Mouse (Mus musculus) small intestine, adult 2 months (tissue): ENCODE data around the gene Tmem161b. TPM values are rescaled to one million over a fixed set of nuclear protein-coding genes. Genes with fewer than 3 reads are reported as not detected.

ENCODE experiments used
- H3K27ac ChIP-seq: fragments of 200-500 bp; 2 replicates; pipeline ENCODE4 v1.5.1; 2012; ENCODE audit warnings: low read depth, low read length, control low read depth, inconsistent platforms; ENCODE audit not compliant: insufficient read depth
- H3K27me3 ChIP-seq: fragments of 200-500 bp; 2 replicates; pipeline ENCODE4 v1.6.1; 2012; ENCODE audit warnings: mild to moderate bottlenecking, moderate library complexity, low read length, inconsistent platforms; ENCODE audit not compliant: control insufficient read depth, insufficient read depth
- H3K36me3 ChIP-seq: fragments of 200-500 bp; 2 replicates; pipeline ENCODE4 v1.6.1; 2012; ENCODE audit warnings: mild to moderate bottlenecking, low read length, control low read depth, inconsistent platforms; ENCODE audit not compliant: control insufficient read depth, insufficient read depth
- H3K4me1 ChIP-seq: fragments of 200-500 bp; 2 replicates; pipeline ENCODE4 v1.6.1; 2012; ENCODE audit warnings: low read length, inconsistent platforms, mixed read lengths; ENCODE audit not compliant: control insufficient read depth, insufficient read depth, insufficient read length
- H3K4me3 ChIP-seq: fragments of 200-500 bp; 2 replicates; pipeline ENCODE4 v1.5.1; 2012; ENCODE audit warnings: low read depth, mild to moderate bottlenecking, control low read depth, inconsistent platforms, low read length, moderate library complexity
- CTCF ChIP-seq: fragments of 200-500 bp; IDR thresholded peaks from 2 replicates; pipeline ENCODE4 v1.5.1; 2012; ENCODE audit warnings: low read depth, mild to moderate bottlenecking, control low read depth, inconsistent platforms, low read length, moderate library complexity, mixed read lengths; ENCODE audit not compliant: insufficient replicate concordance, insufficient read length; ENCODE audit errors: extremely low read depth
- POLR2A ChIP-seq: fragments of 200-500 bp; IDR thresholded peaks from 2 replicates; pipeline ENCODE4 v1.6.1; 2012; ENCODE audit warnings: low read depth, mild to moderate bottlenecking, control low read depth, inconsistent platforms, low read length, moderate library complexity
- WGBS: fragments of 180-500 bp; shearing (Covaris S2); methylation state at CpG from one replicate; pipeline ENCODE4 v1.1.7; 2018; 5-methylcytosine and 5-hydroxymethylcytosine counted together
- polyA plus RNA-seq: library from polyadenylated mRNA; depleted of rRNA; stranded (reverse); fragments of >200 nt; gene quantifications from 2 replicates; pipeline ENCODE4 v1.2.3, GENCODE M21; 2012

Gene Tmem161b
- polyA plus RNA-seq, 1 experiment, result 3.3 TPM

DNA sequence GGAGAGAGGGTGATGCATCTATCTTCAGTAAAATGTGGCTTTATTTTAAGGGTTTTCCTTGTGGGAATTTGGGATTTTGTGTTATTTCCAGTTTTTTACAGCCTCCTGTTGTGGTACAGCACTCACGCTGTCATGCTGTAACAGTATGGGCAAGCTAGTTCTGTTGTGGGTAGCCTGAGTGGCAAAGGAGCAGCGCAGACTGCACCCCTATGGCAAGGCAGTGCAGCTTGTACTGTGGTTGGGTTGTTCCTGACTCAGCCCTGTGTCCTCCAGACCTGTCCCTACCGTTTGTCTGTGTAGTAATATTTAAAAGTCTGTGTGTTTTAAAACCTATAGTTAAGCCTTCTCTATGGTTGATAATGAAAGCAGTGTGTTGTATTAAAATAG is 63.5 kb downstream of the Tmem161b start:
- Histone ChIP-seq H3K4me3 (no peak overlapping the region), H3K27me3 (no peaks in the 10 kb centered on the region), H3K36me3 (peaks cover 23% of the 10 kb centered on the region), H3K4me1 (no peaks in the 10 kb centered on the region), H3K27ac (no peak overlapping the region)
- no peak for TF ChIP-seq CTCF
- no peak for TF ChIP-seq POLR2A
- 95% methylated on average over 3 of the region's 3 CpGs for WGBS

DNA sequence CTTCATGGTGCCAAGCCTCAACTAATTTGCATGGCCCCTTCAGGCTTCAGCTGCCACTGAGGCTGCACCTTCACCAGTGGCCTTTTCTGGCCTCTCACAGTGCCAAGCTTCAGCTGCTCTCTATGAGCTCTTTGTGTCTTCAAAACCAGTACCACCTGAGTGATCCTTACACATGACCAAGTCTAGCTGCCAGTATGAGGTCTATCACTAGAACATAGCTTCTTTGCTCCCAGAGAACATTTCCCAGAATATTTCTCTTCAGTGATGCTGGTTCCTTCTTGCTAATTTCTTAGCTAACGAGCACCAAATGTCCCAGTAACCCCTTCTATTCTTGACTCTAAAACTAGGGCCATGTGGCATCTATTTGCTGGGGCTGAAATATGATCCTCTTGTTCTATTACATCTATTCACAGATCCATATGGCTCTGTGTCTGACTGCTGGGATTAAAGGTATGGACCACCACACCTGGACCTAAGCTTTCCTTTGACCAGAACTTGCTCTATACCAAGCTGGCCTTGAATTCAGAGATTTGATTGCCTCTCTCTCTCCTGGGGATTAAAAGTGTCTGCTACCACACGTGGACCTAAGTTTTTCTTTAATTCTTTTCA is 77.5 kb downstream of the Tmem161b start:
- Histone ChIP-seq H3K36me3 (peaks cover 26% of the 10 kb centered on the region), H3K4me1 (no peaks in the 10 kb centered on the region), H3K27ac (no peak overlapping the region), H3K27me3 (no peaks in the 10 kb centered on the region), H3K4me3 (no peak overlapping the region)
- WGBS, result 76% methylated on average over 2 of the region's 2 CpGs
- no peak for TF ChIP-seq POLR2A
- TF ChIP-seq CTCF, result no peak

DNA sequence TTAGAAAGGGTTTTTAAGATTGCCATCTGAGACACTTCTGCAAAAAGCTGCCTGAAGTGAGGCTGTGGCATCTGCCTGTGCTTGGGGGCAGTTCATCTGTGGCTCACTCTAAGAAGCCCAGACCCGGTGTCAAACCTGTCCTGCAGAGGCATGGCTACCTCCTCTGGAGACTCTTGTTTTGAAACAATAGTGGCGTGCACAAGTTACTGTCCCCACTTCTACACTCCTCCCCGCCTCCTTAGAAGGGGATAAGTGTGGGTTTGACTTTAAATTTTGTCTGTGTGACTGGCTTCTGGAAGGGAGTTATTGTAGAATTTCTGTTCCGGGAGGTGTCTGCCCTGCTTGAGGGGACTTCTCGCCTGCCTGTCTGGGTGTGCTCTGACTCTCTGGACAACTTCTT is 121.2 kb downstream of the Tmem161b start:
- H3K27me3 ChIP-seq, result peaks cover 37% of the 10 kb centered on the region

DNA sequence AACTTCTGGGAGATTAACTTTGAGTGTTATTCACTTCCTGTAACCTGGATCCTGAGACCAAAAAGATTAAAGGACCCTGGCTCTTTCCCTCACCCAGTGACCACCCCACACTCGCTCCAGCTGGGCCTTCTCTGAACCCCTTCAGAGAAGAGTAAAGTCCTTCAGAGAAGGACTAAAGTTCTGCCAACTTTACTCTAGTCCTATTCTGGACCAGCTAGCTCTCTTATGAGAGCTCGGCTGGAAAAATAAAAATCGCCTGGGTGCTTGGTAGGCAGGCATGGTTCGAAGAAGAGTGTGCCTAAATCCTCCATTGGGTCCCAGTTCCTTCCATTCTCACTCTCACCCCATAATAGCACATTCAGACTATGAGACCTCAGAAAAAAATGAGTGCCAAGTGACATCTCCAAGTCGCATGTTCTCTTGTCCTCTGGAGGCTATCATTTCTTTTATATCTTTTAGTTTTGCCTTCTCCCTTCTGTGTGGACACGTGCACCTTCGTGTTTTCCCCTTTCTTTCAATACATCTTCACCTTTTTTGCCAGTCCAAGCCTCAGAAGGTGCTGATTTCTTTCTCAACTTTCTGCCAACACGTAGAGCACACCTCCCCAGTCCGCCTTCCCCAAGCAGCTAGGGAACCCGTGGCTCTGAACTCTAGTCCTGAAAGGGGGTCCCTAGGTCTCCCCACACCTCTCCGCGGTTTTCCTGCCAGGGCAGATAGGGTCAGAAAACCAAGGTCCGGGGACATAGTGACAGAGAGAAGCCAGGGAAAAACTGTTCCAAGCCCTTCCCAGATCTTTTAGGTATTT is 121.8 kb downstream of the Tmem161b start:
- Histone ChIP-seq H3K27me3 (peaks cover 37% of the 10 kb centered on the region), H3K36me3 (no peaks in the 10 kb centered on the region), H3K27ac (no peak overlapping the region), H3K4me3 (no peak overlapping the region), H3K4me1 (peaks cover 6% of the 10 kb centered on the region; the same call in 1 of the 2 replicates)
- WGBS, result 11% methylated on average over 13 of the region's 13 CpGs
- TF ChIP-seq POLR2A, result no peak
- no peak for TF ChIP-seq CTCF

More for the DNA sequence above, 121.2 kb downstream of the Tmem161b start:
- H3K4me1 ChIP-seq, result peaks cover 6% of the 10 kb centered on the region; the same call in 1 of the 2 replicates
- no peak overlapping the region for H3K27ac ChIP-seq
- no peak for TF ChIP-seq CTCF
- WGBS, result 24% methylated on average over 5 of the region's 5 CpGs
- H3K36me3 ChIP-seq, result no peaks in the 10 kb centered on the region
- H3K4me3 ChIP-seq, result no peak overlapping the region

DNA sequence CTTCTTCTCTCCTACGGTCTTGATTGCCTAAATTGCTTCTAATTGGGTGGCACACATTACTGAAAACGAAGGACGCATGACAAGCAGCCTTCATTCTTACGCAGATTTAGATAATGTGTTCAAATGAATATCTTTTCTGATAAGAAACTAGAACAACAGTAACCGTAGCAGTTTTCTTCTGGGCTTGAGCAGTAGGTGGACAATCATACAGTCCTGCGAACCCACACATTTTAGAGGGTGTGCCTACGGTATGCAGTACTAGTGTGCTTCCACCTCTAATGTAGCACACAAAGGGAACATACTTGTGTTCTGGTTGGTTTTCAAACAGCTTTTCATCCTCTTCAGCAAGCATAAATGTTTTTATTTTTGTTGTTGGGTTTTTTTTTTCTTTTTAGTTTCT is 122.6 kb downstream of the Tmem161b start:
- TF ChIP-seq CTCF (no peak), POLR2A (no peak)
- Histone ChIP-seq H3K4me3 (no peak overlapping the region), H3K27me3 (peaks cover 37% of the 10 kb centered on the region), H3K4me1 (peaks cover 6% of the 10 kb centered on the region; the same call in 1 of the 2 replicates), H3K27ac (no peak overlapping the region), H3K36me3 (no peaks in the 10 kb centered on the region)
- WGBS, result 12% methylated on average over 7 of the region's 7 CpGs

DNA sequence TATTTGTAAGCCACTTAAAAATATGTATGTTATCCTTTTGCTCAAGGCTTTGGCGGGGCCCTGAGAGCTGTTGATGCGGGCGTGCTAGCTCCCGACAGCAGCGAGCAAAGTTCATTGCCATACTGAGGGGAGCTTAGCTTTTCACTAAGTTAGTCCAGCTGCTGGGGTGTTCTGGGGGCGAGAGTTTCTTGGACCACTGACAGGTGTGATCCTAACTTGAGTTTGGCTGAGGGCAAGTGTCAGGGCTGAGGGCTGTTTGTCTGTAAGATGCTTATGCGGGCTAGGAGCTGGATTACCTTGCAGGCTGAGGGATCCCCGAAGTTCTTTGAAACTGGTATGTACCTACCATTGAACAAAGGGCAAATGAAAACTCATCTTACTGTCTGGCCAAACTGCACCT is 123.0 kb downstream of the Tmem161b start:
- Histone ChIP-seq H3K27ac (no peak overlapping the region), H3K27me3 (peaks cover 37% of the 10 kb centered on the region), H3K36me3 (no peaks in the 10 kb centered on the region), H3K4me3 (no peak overlapping the region), H3K4me1 (peaks cover 6% of the 10 kb centered on the region; the same call in 1 of the 2 replicates)
- 5% methylated on average over 8 of the region's 8 CpGs for WGBS
- TF ChIP-seq CTCF, result no peak
- no peak for TF ChIP-seq POLR2A
